Mouse (Mus musculus): ENCODE results near the gene Pianp. TPM values are rescaled to one million over a fixed set of nuclear protein-coding genes. Genes with fewer than 3 reads are reported as not detected.
A peak's percentile ranks its signal among the peaks of the same experiment; 100 is the strongest.

Gene Pianp
- total RNA-seq, 1 experiment, result 2.9 TPM

GRCm38 (mm10) chr6:125008586-125009128, 12.2 kb downstream of the Pianp start:
- H3K36me3 ChIP-seq (ENCODE audit: control insufficient read depth, insufficient read depth, low read length, poor library complexity, severe bottlenecking), result peaks cover 2% of the 10 kb centered on the region; the same call in 1 of the 2 replicates
- DNase-seq (ENCODE audit: low read depth, low spot score), result peak; percentile 94
- in situ Hi-C loops (cut with MboI; ENCODE audit: low sequenced_read_pairs in 2 of 2, unreplicated experiment in 2 of 2), result no loop called here
- peak overlapping the region; percentile 95 for H3K9ac ChIP-seq (ENCODE audit: insufficient read depth, low read depth, low read length, poor library complexity, severe bottlenecking)
- H3K9me3 ChIP-seq (ENCODE audit: control insufficient read depth, insufficient read depth, low read depth, low read length), result no peaks in the 10 kb centered on the region
- TF ChIP-seq HCFC1 (IDR thresholded peaks at IDR 0.05; ENCODE audit: borderline replicate concordance, insufficient read depth, low read length), result peak; percentile 95
- peak; percentile 44; the same call in 1 of the 2 replicates for TF ChIP-seq CHD2 (IDR thresholded peaks at IDR 0.05; ENCODE audit: low read depth, low read length)
- TF ChIP-seq MAFK (IDR thresholded peaks at IDR 0.05; ENCODE audit: insufficient read depth, low read depth, low read length), result no peak
- TF ChIP-seq ZC3H11A (IDR thresholded peaks at IDR 0.05; ENCODE audit: borderline replicate concordance, low read depth, low read length), result no peak
- TF ChIP-seq ZNF384 (IDR thresholded peaks at IDR 0.05; ENCODE audit: low read depth, low read length), result peak; percentile 78
- H3K4me1 ChIP-seq (ENCODE audit: control insufficient read depth in 2 of 2, insufficient read depth in 2 of 2, low read length in 2 of 2, poor library complexity in 1 of 2), result peaks cover 4 to 8% of the 10 kb centered on the region in 2 experiments; a peak in 3 of 4 replicates
- peak overlapping the region; percentile 93 for H3K27ac ChIP-seq (ENCODE audit: insufficient read depth, low read depth, low read length, poor library complexity, severe bottlenecking)
- H3K4me3 ChIP-seq (ENCODE audit: insufficient read depth in 1 of 2, low read depth in 1 of 2, low read length in 2 of 2, poor library complexity in 1 of 2, severe bottlenecking in 1 of 2), result peak overlapping the region; percentile 69 to 97

- H3K4me3 ChIP-seq (ENCODE audit: insufficient read depth in 1 of 2, low read depth in 1 of 2, low read length in 2 of 2, poor library complexity in 1 of 2, severe bottlenecking in 1 of 2), result peak within 1 kb of the TSS; percentile 69 to 97
- no peaks in the 10 kb centered on the region for H3K9me3 ChIP-seq (ENCODE audit: control insufficient read depth, insufficient read depth, low read depth, low read length)
- in situ Hi-C loops (cut with MboI; ENCODE audit: low sequenced_read_pairs in 2 of 2, unreplicated experiment in 2 of 2), result no loop called here
- H3K27ac ChIP-seq (ENCODE audit: insufficient read depth, low read depth, low read length, poor library complexity, severe bottlenecking), result peak within 1 kb of the TSS; percentile 93
- peaks cover 2% of the 10 kb centered on the region; the same call in 1 of the 2 replicates for H3K36me3 ChIP-seq (ENCODE audit: control insufficient read depth, insufficient read depth, low read length, poor library complexity, severe bottlenecking)
- TF ChIP-seq CHD2 (IDR thresholded peaks at IDR 0.05; ENCODE audit: low read depth, low read length) (no peak), MAFK (IDR thresholded peaks at IDR 0.05; ENCODE audit: insufficient read depth, low read depth, low read length) (no peak), HCFC1 (IDR thresholded peaks at IDR 0.05; ENCODE audit: borderline replicate concordance, insufficient read depth, low read length) (no peak), ZC3H11A (IDR thresholded peaks at IDR 0.05; ENCODE audit: borderline replicate concordance, low read depth, low read length) (no peak), ZNF384 (IDR thresholded peaks at IDR 0.05; ENCODE audit: low read depth, low read length) (no peak)
- H3K9ac ChIP-seq (ENCODE audit: insufficient read depth, low read depth, low read length, poor library complexity, severe bottlenecking), result peak within 1 kb of the TSS; percentile 95
- no peak for DNase-seq (ENCODE audit: low read depth, low spot score)
- H3K4me1 ChIP-seq (ENCODE audit: control insufficient read depth in 2 of 2, insufficient read depth in 2 of 2, low read length in 2 of 2, poor library complexity in 1 of 2), result peaks cover 4 to 8% of the 10 kb centered on the region in 2 experiments; a peak in 3 of 4 replicates
These were observed 12.5 kb downstream of the Pianp start, which contains the start of gene Zfp384 for GRCm38 (mm10) chr6:125009129-125009180. TSS of gene Zfp384 (plus strand) at chr6:125009145.

GRCm38 (mm10) chr6:125009181-125010073, 12.9 kb downstream of the Pianp start:
- no peaks in the 10 kb centered on the region for H3K9me3 ChIP-seq (ENCODE audit: control insufficient read depth, insufficient read depth, low read depth, low read length)
- in situ Hi-C loops (cut with MboI; ENCODE audit: low sequenced_read_pairs in 2 of 2, unreplicated experiment in 2 of 2), result no loop called here
- DNase-seq (ENCODE audit: low read depth, low spot score), result no peak
- H3K27ac ChIP-seq (ENCODE audit: insufficient read depth, low read depth, low read length, poor library complexity, severe bottlenecking), result peak overlapping the region; percentile 93
- TF ChIP-seq ZC3H11A (IDR thresholded peaks at IDR 0.05; ENCODE audit: borderline replicate concordance, low read depth, low read length), result no peak
- no peak for TF ChIP-seq ZNF384 (IDR thresholded peaks at IDR 0.05; ENCODE audit: low read depth, low read length)
- TF ChIP-seq HCFC1 (IDR thresholded peaks at IDR 0.05; ENCODE audit: borderline replicate concordance, insufficient read depth, low read length), result no peak
- no peak for TF ChIP-seq CHD2 (IDR thresholded peaks at IDR 0.05; ENCODE audit: low read depth, low read length)
- no peak for TF ChIP-seq MAFK (IDR thresholded peaks at IDR 0.05; ENCODE audit: insufficient read depth, low read depth, low read length)
- peak overlapping the region; percentile 95 for H3K9ac ChIP-seq (ENCODE audit: insufficient read depth, low read depth, low read length, poor library complexity, severe bottlenecking)
- H3K36me3 ChIP-seq (ENCODE audit: control insufficient read depth, insufficient read depth, low read length, poor library complexity, severe bottlenecking), result peaks cover 2% of the 10 kb centered on the region; the same call in 1 of the 2 replicates
- peaks cover 3 to 4% of the 10 kb centered on the region in 2 experiments; a peak in 3 of 4 replicates for H3K4me1 ChIP-seq (ENCODE audit: control insufficient read depth in 2 of 2, insufficient read depth in 2 of 2, low read length in 2 of 2, poor library complexity in 1 of 2)
- peak overlapping the region; percentile 69 to 97 for H3K4me3 ChIP-seq (ENCODE audit: insufficient read depth in 1 of 2, low read depth in 1 of 2, low read length in 2 of 2, poor library complexity in 1 of 2, severe bottlenecking in 1 of 2)

GRCm38 (mm10) chr6:125017682-125018081, 21.2 kb downstream of the Pianp start:
- no peak overlapping the region for H3K4me3 ChIP-seq (ENCODE audit: insufficient read depth in 1 of 2, low read depth in 1 of 2, low read length in 2 of 2, poor library complexity in 1 of 2, severe bottlenecking in 1 of 2)
- in situ Hi-C loops (cut with MboI; ENCODE audit: low sequenced_read_pairs in 2 of 2, unreplicated experiment in 2 of 2), result no loop called here
- peaks cover 2% of the 10 kb centered on the region for H3K36me3 ChIP-seq (ENCODE audit: control insufficient read depth, insufficient read depth, low read length, poor library complexity, severe bottlenecking)
- TF ChIP-seq CHD2 (IDR thresholded peaks at IDR 0.05; ENCODE audit: low read depth, low read length) (no peak), ZC3H11A (IDR thresholded peaks at IDR 0.05; ENCODE audit: borderline replicate concordance, low read depth, low read length) (no peak)
- H3K9ac ChIP-seq (ENCODE audit: insufficient read depth, low read depth, low read length, poor library complexity, severe bottlenecking), result no peak overlapping the region
- H3K27ac ChIP-seq (ENCODE audit: insufficient read depth, low read depth, low read length, poor library complexity, severe bottlenecking), result no peak overlapping the region
- DNase-seq (ENCODE audit: low read depth, low spot score), result no peak
- no peaks in the 10 kb centered on the region for H3K9me3 ChIP-seq (ENCODE audit: control insufficient read depth, insufficient read depth, low read depth, low read length)
- 0 out of 4 replicates have a peak, but pooled peaks cover 2 to 3% of the 10 kb centered on the region in 2 experiments for H3K4me1 ChIP-seq (ENCODE audit: control insufficient read depth in 2 of 2, insufficient read depth in 2 of 2, low read length in 2 of 2, poor library complexity in 1 of 2)

Measured in ES-E14 (cell line).